Mouse (Mus musculus) heart, postnatal 0 days (tissue): ENCODE measurements around the gene Rbm8a.

Source experiments
- CTCF ChIP-seq: IDR thresholded peaks from 2 replicates; pipeline ENCODE4 v1.5.1; 2016; ENCODE audit warnings: antibody characterized with exemption, control low read depth, low read depth
- EP300 ChIP-seq: IDR thresholded peaks from 2 replicates; pipeline ENCODE4 v1.6.1; 2016; ENCODE audit warnings: antibody characterized with exemption, low read depth

GRCm38 (mm10) chr3:96645018-96645649, 15.4 kb downstream of the Rbm8a start, which contains the start of gene Itga10:
- peak; percentile 53 for TF ChIP-seq CTCF
- no peak for TF ChIP-seq EP300
